Mouse (Mus musculus) megakaryocyte, adult 5-6 weeks (primary cell): ENCODE data around the gene Stxbp6. TPM values are rescaled to one million over a fixed set of nuclear protein-coding genes. Genes with fewer than 3 reads are reported as not detected.

Experiments
- ATAC-seq: 2 replicates; pipeline ENCODE4 v1.8.0; 2016; ENCODE audit warnings: mild to moderate bottlenecking, inconsistent platforms; ENCODE audit not compliant: poor library complexity, severe bottlenecking
- total RNA-seq, 2 experiments: library from RNA; stranded (forward) in 1 of 2; stranded (reverse) in 1 of 2; fragments of 153-499, 151-499 nt in 1 of 2; fragments of 221-1000, 200-1000 nt in 1 of 2; gene quantifications; 2 replicates each; pipeline versions ENCODE4 v1.2.3 to v1.2.4; 2015 to 2017

Stxbp6 gene
- total RNA-seq, 2 experiments from 2014 or later = 54.7 to 56.1 TPM

- no peak for ATAC-seq
Measured at GRCm38 (mm10) chr12:44840585-44840984, 233.9 kb downstream of the Stxbp6 start.

- no peak for ATAC-seq
Measured at GRCm38 (mm10) chr12:44839594-44840373, 234.7 kb downstream of the Stxbp6 start.

- no peak for ATAC-seq
Measured at GRCm38 (mm10) chr12:44835879-44836467, 238.5 kb downstream of the Stxbp6 start.

- no peak for ATAC-seq
Measured at GRCm38 (mm10) chr12:44811895-44812294, 262.6 kb downstream of the Stxbp6 start.

- ATAC-seq = no peak
Measured at GRCm38 (mm10) chr12:44804213-44804612, 270.3 kb downstream of the Stxbp6 start.
